Mouse (Mus musculus) midbrain, embryonic 13.5 days (tissue): ENCODE data around the gene 4921536K21Rik. TPM values are rescaled to one million over a fixed set of nuclear protein-coding genes. Genes with fewer than 3 reads are reported as not detected.
A peak's percentile ranks its signal among the peaks of the same experiment; 100 is the strongest.

ENCODE experiments used
- ATAC-seq: fragments of 200-750 bp; cut with Nextera tagmentation; 2 replicates; pipeline ENCODE4 v1.8.0; 2017; ENCODE audit warnings: mild to moderate bottlenecking, moderate TSS enrichment, moderate library complexity
- H3K27ac ChIP-seq: fragments of 300-500 bp; sonication (generic); 2 replicates; pipeline ENCODE4 v1.5.1; 2015; ENCODE audit warnings: inconsistent platforms, mild to moderate bottlenecking, moderate library complexity
- H3K27me3 ChIP-seq: fragments of 300-500 bp; sonication (generic); 2 replicates; pipeline ENCODE4 v1.6.1; 2015; ENCODE audit warnings: mild to moderate bottlenecking, inconsistent platforms
- H3K36me3 ChIP-seq: fragments of 300-500 bp; sonication (generic); 2 replicates; pipeline ENCODE4 v1.6.1; 2015; ENCODE audit warnings: mild to moderate bottlenecking, inconsistent platforms
- H3K4me1 ChIP-seq: fragments of 300-500 bp; sonication (generic); replicated peaks from 2 replicates; pipeline ENCODE4 v1.6.1; 2015; ENCODE audit warnings: inconsistent platforms
- H3K4me2 ChIP-seq: fragments of 300-500 bp; sonication (generic); replicated peaks from 2 replicates; pipeline ENCODE4 v1.6.1; 2015; ENCODE audit warnings: moderate library complexity, mild to moderate bottlenecking, inconsistent platforms
- H3K4me3 ChIP-seq: fragments of 300-500 bp; sonication (generic); replicated peaks from 2 replicates; pipeline ENCODE4 v1.5.1; 2015; ENCODE audit warnings: mild to moderate bottlenecking, inconsistent platforms
- H3K9ac ChIP-seq: fragments of 300-500 bp; sonication (generic); replicated peaks from 2 replicates; pipeline ENCODE4 v1.6.1; 2015; ENCODE audit warnings: mild to moderate bottlenecking, inconsistent platforms
- H3K9me3 ChIP-seq: fragments of 300-500 bp; sonication (generic); 2 replicates; pipeline ENCODE4 v1.6.1; 2016; ENCODE audit warnings: mild to moderate bottlenecking, inconsistent platforms
- WGBS: fragments of 180-500 bp; shearing (Covaris S2); methylation state at CpG from one replicate; pipeline ENCODE4 v1.1.7; 2015; 5-methylcytosine and 5-hydroxymethylcytosine counted together
- polyA plus RNA-seq: library from polyadenylated mRNA; unstranded; fragments of >200 nt; fragmentation: Nextera tagmentation; extraction: Ambion mirVana; gene quantifications from 2 replicates; pipeline ENCODE4 v1.2.1, GENCODE M21; 2015

The 4921536K21Rik gene
- 0.54 and 0.67 TPM in 2 replicates for polyA plus RNA-seq

DNA sequence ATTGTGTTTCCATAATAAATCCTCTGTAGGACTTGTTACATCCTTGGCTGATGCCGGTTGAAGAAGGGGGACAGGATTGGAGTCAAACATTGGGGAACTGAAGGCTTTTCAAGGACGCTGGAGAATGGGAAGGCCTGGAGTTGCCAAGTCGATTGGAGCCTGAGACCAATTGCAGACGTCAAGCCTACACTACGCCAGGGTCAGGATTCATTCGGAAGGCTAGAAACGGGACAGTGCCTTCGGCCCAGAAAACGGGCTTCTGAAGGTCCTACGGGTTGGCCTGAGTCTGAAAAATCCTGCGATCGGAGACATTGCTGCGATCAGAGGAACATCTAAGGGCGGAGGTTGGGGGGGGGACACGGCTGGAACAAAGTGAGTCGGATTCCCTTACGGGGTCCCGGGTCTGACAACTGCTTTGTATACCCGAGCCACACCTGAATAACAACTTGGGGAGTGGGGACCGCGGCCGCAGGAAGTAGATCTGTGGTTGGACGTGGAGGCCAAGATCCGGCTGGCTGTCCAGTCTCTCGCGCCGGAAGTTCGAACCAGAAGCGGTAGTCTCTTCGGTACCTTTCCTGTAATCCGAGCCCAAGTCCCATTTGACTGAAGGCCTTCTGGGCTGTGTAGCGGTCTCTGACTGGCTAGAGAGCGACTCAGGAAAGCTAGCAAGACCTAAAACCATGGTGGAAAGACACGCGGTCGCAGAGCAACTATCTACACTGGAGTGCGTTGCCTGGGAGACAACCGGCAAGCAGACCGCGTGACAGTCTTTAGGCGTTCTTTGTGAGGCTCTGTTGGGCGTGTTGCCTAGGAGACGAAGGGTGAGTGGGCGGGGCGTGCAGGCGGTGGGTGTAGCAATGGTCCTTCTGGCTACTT, at the start of gene 4921536K21Rik, which contains the start of gene Dusp18:
Gene 4921536K21Rik (minus strand): TSS at position 693 of the 876 bp plus-strand sequence.
Gene Dusp18 (plus strand): TSS at position 835 of the 876 bp plus-strand sequence.
- H3K27me3 ChIP-seq: no peaks in the 10 kb centered on the region
- H3K9ac ChIP-seq: peak within 1 kb of the TSS; percentile 76
- no peaks in the 10 kb centered on the region for H3K9me3 ChIP-seq
- H3K4me1 ChIP-seq: peaks cover 28% of the 10 kb centered on the region
- H3K36me3 ChIP-seq: peaks cover 29% of the 10 kb centered on the region
- H3K4me3 ChIP-seq: peak within 1 kb of the TSS; percentile 56
- ATAC-seq: peak; percentile 99
- peak within 1 kb of the TSS; percentile 69 for H3K4me2 ChIP-seq
- peak within 1 kb of the TSS; percentile 86 for H3K27ac ChIP-seq
- WGBS: 2% methylated on average over 46 of the region's 46 CpGs

DNA sequence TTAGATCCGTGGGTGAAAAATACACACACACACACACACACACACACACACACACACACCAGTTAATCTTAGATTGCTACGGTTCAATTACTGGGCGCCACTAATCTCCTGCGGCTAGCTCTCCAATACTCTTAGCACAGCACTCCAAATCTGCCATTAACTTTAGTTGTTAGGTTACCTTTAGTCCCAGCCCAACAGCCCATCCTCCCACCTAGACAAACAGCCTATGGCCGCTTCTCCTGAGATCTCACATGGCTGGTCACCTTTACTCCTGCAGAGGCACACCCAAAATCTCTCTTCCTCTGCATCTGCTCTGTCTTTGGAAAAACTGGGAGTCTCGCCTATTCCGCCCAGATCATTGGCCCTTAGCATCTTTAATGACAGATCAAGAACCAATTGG, 46.5 kb upstream of the 4921536K21Rik start:
- H3K9me3 ChIP-seq: no peaks in the 10 kb centered on the region
- H3K27ac ChIP-seq: no peak overlapping the region
- 0 out of 2 replicates have a peak, but pooled peaks cover 5% of the 10 kb centered on the region for H3K27me3 ChIP-seq
- no peaks in the 10 kb centered on the region for H3K4me1 ChIP-seq
- WGBS: 89% methylated on average over 7 of the region's 7 CpGs
- no peak overlapping the region for H3K4me3 ChIP-seq
- no peak overlapping the region for H3K9ac ChIP-seq
- ATAC-seq: no peak
- no peak overlapping the region for H3K4me2 ChIP-seq
- no peaks in the 10 kb centered on the region for H3K36me3 ChIP-seq

DNA sequence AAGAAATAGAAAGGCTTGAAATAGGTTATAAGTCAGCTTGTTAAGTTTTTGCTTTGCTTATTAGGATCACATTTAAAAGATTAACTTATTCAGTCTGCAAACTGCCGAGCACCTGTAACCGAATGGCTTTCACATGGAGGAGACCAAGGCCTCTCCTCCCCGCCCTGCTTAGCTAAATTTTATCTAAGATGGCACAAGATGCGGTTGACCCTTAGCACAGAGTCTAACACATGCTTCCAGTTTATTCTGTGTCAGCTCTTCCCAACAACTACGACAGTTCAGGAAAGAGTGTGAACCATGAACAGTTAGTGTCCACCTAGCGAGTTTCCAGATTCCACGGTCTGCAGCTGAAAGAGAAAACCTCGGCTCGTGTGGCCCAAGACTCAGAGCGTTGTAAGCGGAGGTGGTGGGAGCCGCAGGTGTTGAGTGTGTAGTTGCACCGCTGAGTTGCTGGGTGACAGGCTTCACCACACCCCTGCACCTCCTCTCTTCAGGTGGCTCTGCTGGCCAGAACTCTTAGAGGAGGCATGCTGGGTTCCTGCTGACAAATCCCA, 42.5 kb upstream of the 4921536K21Rik start:
- Histone ChIP-seq H3K4me1 (no peaks in the 10 kb centered on the region), H3K9me3 (no peaks in the 10 kb centered on the region), H3K27me3 (no peaks in the 10 kb centered on the region), H3K27ac (no peak overlapping the region), H3K4me3 (no peak overlapping the region), H3K9ac (no peak overlapping the region), H3K36me3 (no peaks in the 10 kb centered on the region), H3K4me2 (no peak overlapping the region)
- 84% methylated on average over 13 of the region's 13 CpGs for WGBS
- ATAC-seq: no peak

DNA sequence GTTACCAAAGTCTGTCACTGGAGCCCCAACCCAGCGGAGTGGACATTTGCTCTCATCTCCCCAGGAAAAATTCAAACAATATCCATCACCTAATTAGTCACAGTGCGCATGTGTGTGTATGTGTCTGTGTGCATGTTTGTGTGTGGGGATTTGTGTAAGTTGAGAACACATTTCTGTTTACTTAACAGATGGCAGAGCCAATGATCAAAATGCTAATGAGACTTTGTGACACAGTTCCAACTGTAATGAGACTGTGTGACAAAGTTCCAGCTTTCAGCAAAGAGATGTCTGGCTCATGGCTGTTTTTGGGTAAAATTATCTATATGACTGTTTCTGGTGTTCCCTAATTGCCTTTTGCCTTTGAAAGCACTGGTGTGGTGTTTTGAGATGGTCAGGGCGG, 41.4 kb upstream of the 4921536K21Rik start:
- no peaks in the 10 kb centered on the region for H3K27me3 ChIP-seq
- no peaks in the 10 kb centered on the region for H3K9me3 ChIP-seq
- no peak overlapping the region for H3K27ac ChIP-seq
- peaks cover 7% of the 10 kb centered on the region for H3K4me1 ChIP-seq
- WGBS: 92% methylated on average over 3 of the region's 3 CpGs
- no peak for ATAC-seq
- no peak overlapping the region for H3K4me3 ChIP-seq
- no peaks in the 10 kb centered on the region for H3K36me3 ChIP-seq
- no peak overlapping the region for H3K9ac ChIP-seq
- no peak overlapping the region for H3K4me2 ChIP-seq

DNA sequence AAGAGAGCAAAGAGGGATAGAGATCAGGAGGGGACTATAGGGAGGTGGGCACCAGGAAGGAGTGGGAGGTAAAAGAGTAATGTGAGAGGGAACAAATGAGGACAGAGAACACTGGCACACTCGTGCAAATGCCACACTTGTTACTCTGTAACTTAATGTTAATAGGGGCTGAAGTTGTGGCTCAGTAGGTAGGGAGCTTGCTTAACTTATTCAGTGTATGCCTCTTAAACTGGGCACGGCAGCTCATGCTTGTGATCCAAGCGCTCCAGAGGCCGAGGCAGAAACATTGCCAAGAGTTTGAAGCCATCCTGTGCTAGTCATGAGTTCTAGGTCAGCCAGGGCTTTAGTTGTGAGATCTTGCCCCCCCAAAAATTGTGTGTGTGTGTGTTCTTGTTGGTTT, 40.2 kb upstream of the 4921536K21Rik start:
- ATAC-seq: no peak
- 73% methylated on average over 4 of the region's 4 CpGs for WGBS
- no peak overlapping the region for H3K4me2 ChIP-seq
- no peak overlapping the region for H3K9ac ChIP-seq
- H3K36me3 ChIP-seq: no peaks in the 10 kb centered on the region
- H3K27me3 ChIP-seq: no peaks in the 10 kb centered on the region
- H3K27ac ChIP-seq: no peak overlapping the region
- H3K4me1 ChIP-seq: peaks cover 13% of the 10 kb centered on the region
- H3K4me3 ChIP-seq: no peak overlapping the region
- no peaks in the 10 kb centered on the region for H3K9me3 ChIP-seq

DNA sequence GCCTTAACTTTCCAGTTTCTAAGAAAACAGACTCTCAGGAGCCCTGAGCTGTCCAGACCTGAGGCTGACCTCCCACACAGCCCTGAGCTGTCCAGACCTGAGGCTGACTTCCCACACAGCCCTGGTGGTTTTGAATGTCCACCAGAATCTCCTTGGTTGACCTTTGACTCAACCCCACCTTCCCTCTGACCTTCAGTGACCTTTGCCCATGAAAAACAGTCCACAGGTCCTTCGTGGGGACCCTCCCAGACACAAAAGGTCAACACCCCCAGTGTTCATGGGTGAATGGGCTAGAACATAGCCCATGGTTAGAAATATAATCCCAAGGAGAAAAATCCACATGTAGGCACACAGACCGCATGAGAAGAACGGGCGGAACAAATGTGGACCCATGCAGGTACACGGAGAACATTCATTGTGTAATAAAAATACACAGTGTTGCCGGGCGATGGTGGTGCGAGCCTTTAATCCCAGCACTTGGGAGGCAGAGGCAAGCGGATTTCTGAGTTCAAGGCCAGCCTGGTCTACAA, 38.9 kb upstream of the 4921536K21Rik start:
- peaks cover 13% of the 10 kb centered on the region for H3K4me1 ChIP-seq
- H3K9ac ChIP-seq: no peak overlapping the region
- no peaks in the 10 kb centered on the region for H3K9me3 ChIP-seq
- no peak overlapping the region for H3K27ac ChIP-seq
- H3K27me3 ChIP-seq: no peaks in the 10 kb centered on the region
- WGBS: 84% methylated on average over 9 of the region's 9 CpGs
- no peaks in the 10 kb centered on the region for H3K36me3 ChIP-seq
- H3K4me2 ChIP-seq: no peak overlapping the region
- no peak overlapping the region for H3K4me3 ChIP-seq
- ATAC-seq: no peak

DNA sequence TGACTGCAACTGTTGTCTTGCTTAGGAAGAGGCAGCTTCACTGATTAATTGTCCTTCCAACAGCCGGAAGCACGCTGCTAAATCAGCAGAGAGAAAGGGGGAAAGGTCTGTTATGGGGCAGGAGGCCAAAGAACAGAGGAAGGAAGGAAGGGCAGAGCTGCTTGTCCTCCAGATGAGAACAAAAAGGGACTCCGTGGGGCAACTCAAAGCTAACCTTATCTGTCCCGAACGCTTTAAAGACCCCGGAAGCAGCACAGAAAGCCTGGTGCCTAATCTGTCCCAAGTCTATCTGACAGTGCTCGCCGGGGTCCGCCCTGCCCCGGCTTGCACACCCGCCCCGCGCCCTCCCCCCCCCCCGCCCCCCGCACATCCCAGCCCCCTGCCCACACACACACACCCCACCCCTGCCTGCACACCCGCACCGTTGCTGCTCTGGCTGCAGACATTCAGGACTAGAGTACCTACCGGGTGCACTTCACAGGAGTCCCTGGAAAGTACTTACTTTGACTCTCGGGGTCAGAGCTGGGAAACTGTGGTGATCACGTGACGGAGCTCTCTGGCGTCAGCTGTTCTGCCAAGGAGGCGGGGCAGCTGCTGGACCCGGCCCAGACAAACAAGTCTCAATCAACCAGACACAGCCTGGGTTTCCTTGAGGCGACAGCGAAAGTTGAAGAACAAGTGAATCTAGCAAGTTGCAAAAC, 36.8 kb upstream of the 4921536K21Rik start, which contains the start of gene Tcn2:
Gene Tcn2 (minus strand): TSS at position 649 of the 701 bp plus-strand sequence.
- Histone ChIP-seq H3K4me3 (peak within 1 kb of the TSS; percentile 48), H3K27ac (no peak within 1 kb of the TSS), H3K36me3 (0 out of 2 replicates have a peak, but pooled peaks cover 3% of the 10 kb centered on the region), H3K4me2 (peak within 1 kb of the TSS; percentile 76), H3K9me3 (no peaks in the 10 kb centered on the region), H3K9ac (peak within 1 kb of the TSS; percentile 66), H3K4me1 (peaks cover 13% of the 10 kb centered on the region), H3K27me3 (no peaks in the 10 kb centered on the region)
- whole genome bisulfite sequencing: 0% methylated on average over 17 of the region's 26 CpGs
- ATAC-seq: peak; percentile 83

DNA sequence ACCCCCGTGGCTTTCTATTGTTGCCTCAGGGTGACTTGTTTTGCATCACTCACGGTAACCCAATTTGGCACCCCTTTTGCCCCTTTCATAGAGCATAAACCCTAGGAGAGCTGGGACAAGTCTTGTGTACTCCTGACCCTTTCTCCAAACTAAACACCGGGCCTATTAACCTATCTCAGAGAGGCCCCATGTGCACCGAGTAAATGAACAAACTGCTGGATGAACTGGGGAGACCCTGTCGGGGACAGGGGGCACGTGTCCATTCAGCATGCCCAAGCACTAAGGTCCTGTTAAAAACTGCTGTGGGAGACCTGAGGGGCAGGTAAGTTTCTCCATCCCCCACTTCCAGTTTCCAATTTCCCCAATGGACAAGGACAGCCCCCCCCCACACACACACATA, 36.0 kb upstream of the 4921536K21Rik start:
- H3K9ac ChIP-seq: 0 out of 2 replicates have a peak overlapping the region, but pooled peaks have one; percentile 66
- peaks cover 13% of the 10 kb centered on the region for H3K4me1 ChIP-seq
- 0 out of 2 replicates have a peak, but pooled peaks cover 9% of the 10 kb centered on the region for H3K36me3 ChIP-seq
- no peak overlapping the region for H3K27ac ChIP-seq
- ATAC-seq: no peak
- WGBS: 28% methylated on average over 6 of the region's 6 CpGs
- H3K4me3 ChIP-seq: peak overlapping the region; percentile 48
- peak overlapping the region; percentile 76 for H3K4me2 ChIP-seq
- H3K27me3 ChIP-seq: no peaks in the 10 kb centered on the region
- no peaks in the 10 kb centered on the region for H3K9me3 ChIP-seq

DNA sequence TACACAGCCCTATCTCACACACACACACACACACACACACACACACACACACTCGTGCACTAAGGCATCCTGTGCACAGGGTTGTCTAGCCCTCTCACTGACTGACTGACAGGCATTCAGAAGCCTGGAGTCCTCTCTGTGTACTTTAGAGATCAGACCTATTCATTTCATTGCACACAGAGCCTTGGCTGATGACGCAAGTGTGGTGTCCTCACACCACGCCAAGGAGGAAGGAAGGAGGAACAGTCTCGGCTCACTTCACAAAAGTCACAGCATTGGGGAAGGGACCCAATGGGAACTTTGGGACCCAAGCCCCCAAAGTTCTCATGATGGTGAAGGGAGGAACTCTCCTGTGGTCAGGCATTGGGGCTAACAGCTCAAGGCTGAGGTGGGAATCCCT, 35.1 kb upstream of the 4921536K21Rik start:
- Histone ChIP-seq H3K27ac (no peak overlapping the region), H3K4me3 (no peak overlapping the region)
- 85% methylated on average over 4 of the region's 4 CpGs for WGBS

DNA sequence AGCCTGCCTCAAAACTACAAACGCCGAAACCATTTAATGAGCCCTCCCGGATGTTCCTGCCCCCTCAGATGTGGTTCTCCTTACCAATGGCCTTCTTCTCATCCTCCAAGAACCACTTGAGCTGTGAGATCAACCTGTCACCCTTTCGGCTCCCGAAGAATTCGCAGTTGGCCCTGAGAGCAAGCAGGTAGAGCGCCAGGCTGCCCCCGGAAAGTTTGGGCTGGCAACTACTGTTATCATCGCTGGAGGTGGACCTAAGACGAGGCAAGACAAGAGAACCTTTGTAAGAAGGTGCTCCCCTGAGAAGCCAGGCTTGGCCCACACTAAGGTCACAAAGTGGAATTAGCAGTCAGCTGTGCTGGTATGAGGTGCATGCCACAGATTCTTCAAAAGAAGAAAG, 31.0 kb upstream of the 4921536K21Rik start:
- 90% methylated on average over 10 of the region's 10 CpGs for WGBS
- ATAC-seq: no peak
- peaks cover 24% of the 10 kb centered on the region for H3K36me3 ChIP-seq
- no peak overlapping the region for H3K4me3 ChIP-seq
- no peaks in the 10 kb centered on the region for H3K9me3 ChIP-seq
- no peak overlapping the region for H3K9ac ChIP-seq
- H3K27me3 ChIP-seq: no peaks in the 10 kb centered on the region
- no peak overlapping the region for H3K4me2 ChIP-seq
- H3K27ac ChIP-seq: no peak overlapping the region
- peaks cover 2% of the 10 kb centered on the region for H3K4me1 ChIP-seq

More for the DNA sequence above, 35.1 kb upstream of the 4921536K21Rik start:
- 0 out of 2 replicates have a peak, but pooled peaks cover 13% of the 10 kb centered on the region for H3K36me3 ChIP-seq
- ATAC-seq: no peak
- H3K4me2 ChIP-seq: no peak overlapping the region
- peaks cover 13% of the 10 kb centered on the region for H3K4me1 ChIP-seq
- H3K27me3 ChIP-seq: no peaks in the 10 kb centered on the region
- no peaks in the 10 kb centered on the region for H3K9me3 ChIP-seq
- H3K9ac ChIP-seq: no peak overlapping the region

DNA sequence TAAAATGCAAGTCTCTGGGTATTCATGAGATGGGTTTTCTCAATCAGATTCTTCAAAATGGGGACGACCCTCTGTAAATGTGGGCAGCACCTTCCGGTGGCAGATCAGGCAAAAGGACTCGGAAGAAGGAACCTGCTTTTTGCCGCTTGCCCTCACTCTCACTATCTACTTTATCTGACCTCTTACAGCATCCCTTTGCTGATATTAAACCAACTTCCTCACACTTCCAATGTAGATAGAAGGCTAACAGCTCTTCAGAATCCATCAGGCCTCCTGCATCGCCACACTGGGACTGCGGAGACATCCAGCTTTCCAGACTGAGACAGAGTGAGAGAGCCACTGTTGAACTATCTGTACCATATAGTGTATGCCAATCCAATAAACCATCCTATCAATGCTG, 27.8 kb upstream of the 4921536K21Rik start:
- no peak overlapping the region for H3K27ac ChIP-seq
- H3K4me3 ChIP-seq: no peak overlapping the region
- H3K4me1 ChIP-seq: no peaks in the 10 kb centered on the region
- no peak for ATAC-seq
- no peak overlapping the region for H3K4me2 ChIP-seq
- no peaks in the 10 kb centered on the region for H3K27me3 ChIP-seq
- no peaks in the 10 kb centered on the region for H3K9me3 ChIP-seq
- H3K36me3 ChIP-seq: peaks cover 24% of the 10 kb centered on the region
- H3K9ac ChIP-seq: no peak overlapping the region
- 97% methylated on average over 6 of the region's 6 CpGs for WGBS
